Mouse (Mus musculus) liver, adult 2 months (tissue): ENCODE measurements around the gene Rtl1. TPM values are rescaled to one million over a fixed set of nuclear protein-coding genes. Genes with fewer than 3 reads are reported as not detected.

Experiments
- DNase-seq: peaks from one replicate; pipeline ENCODE4 v3.0.0-alpha.2; 2011; ENCODE audit warnings: low read depth, low spot score; ENCODE audit errors: extremely low read depth
- H3K27ac ChIP-seq: fragments of 200-500 bp; replicated peaks from 2 replicates; pipeline ENCODE4 v1.5.1; 2012; ENCODE audit warnings: low read depth, mild to moderate bottlenecking, control low read depth, inconsistent platforms, low read length; ENCODE audit not compliant: insufficient read depth
- H3K27me3 ChIP-seq: fragments of 200-500 bp; 2 replicates; pipeline ENCODE4 v1.6.1; 2012; ENCODE audit warnings: mild to moderate bottlenecking, moderate library complexity, low read length, inconsistent platforms; ENCODE audit not compliant: control insufficient read depth, insufficient read depth
- H3K36me3 ChIP-seq: fragments of 200-500 bp; 2 replicates; pipeline ENCODE4 v1.6.1; 2012; ENCODE audit warnings: low read length, inconsistent platforms; ENCODE audit not compliant: control insufficient read depth, insufficient read depth
- H3K4me1 ChIP-seq: fragments of 200-500 bp; 2 replicates; pipeline ENCODE4 v1.6.1; 2011; ENCODE audit warnings: low read length; ENCODE audit not compliant: control insufficient read depth, insufficient read depth
- H3K4me3 ChIP-seq: fragments of 200-500 bp; 2 replicates; pipeline ENCODE4 v1.5.1; 2011; ENCODE audit warnings: low read depth, mild to moderate bottlenecking, control low read depth, low read length, moderate library complexity; ENCODE audit not compliant: insufficient read depth
- H3K79me2 ChIP-seq: fragments of 200-500 bp; 2 replicates; pipeline ENCODE4 v1.6.1; 2012; ENCODE audit warnings: inconsistent platforms, mild to moderate bottlenecking, low read length, moderate library complexity; ENCODE audit not compliant: control insufficient read depth, insufficient read depth
- H3K9ac ChIP-seq: fragments of 200-500 bp; 2 replicates; pipeline ENCODE4 v1.6.1; 2012; ENCODE audit warnings: low read depth, mild to moderate bottlenecking, control low read depth, inconsistent platforms, low read length
- CTCF ChIP-seq: fragments of 200-500 bp; IDR thresholded peaks from 2 replicates; pipeline ENCODE4 v1.5.1; 2011; ENCODE audit warnings: low read depth, low read length, control low read depth
- POLR2A ChIP-seq: fragments of 200-500 bp; IDR thresholded peaks from 2 replicates; pipeline ENCODE4 v1.6.1; 2011; ENCODE audit warnings: low read length, control low read depth; ENCODE audit not compliant: insufficient read depth; ENCODE audit errors: extremely low read depth
- WGBS: fragments of 180-500 bp; shearing (Covaris S2); methylation state at CpG from one replicate; pipeline ENCODE4 v1.1.7; 2018; 5-methylcytosine and 5-hydroxymethylcytosine counted together
- polyA plus RNA-seq: library from polyadenylated mRNA; depleted of rRNA; stranded (reverse); fragments of >200 nt; gene quantifications from 2 replicates; pipeline ENCODE4 v1.2.3, GENCODE M21; 2012
- total RNA-seq: library from RNA; depleted of rRNA; stranded (reverse); fragments of >200 nt; gene quantifications from 2 replicates; pipeline ENCODE4 v1.2.3, GENCODE M21; 2014

The Rtl1 gene
- total and polyA plus RNA-seq, 2 experiments = not detected

- Histone ChIP-seq H3K27ac (no peak overlapping the region), H3K4me1 (no peaks in the 10 kb centered on the region), H3K4me3 (no peak overlapping the region), H3K9ac (no peak overlapping the region), H3K27me3 (no peaks in the 10 kb centered on the region), H3K36me3 (no peaks in the 10 kb centered on the region), H3K79me2 (no peaks in the 10 kb centered on the region)
- WGBS = 63% methylated on average over 3 of the region's 3 CpGs
- TF ChIP-seq POLR2A = no peak
- no peak for TF ChIP-seq CTCF
- DNase-seq = peak; percentile 6
Measured at GRCm38 (mm10) chr12:109596726-109597125, 3.4 kb downstream of the Rtl1 start.

GRCm38 (mm10) chr12:109596232-109596631, 3.9 kb downstream of the Rtl1 start:
- Histone ChIP-seq H3K27me3 (no peaks in the 10 kb centered on the region), H3K79me2 (no peaks in the 10 kb centered on the region), H3K4me3 (no peak overlapping the region), H3K36me3 (no peaks in the 10 kb centered on the region), H3K9ac (no peak overlapping the region), H3K27ac (no peak overlapping the region), H3K4me1 (no peaks in the 10 kb centered on the region)
- DNase-seq = no peak
- 8% methylated on average over 8 of the region's 8 CpGs for WGBS
- TF ChIP-seq POLR2A (no peak), CTCF (no peak)

GRCm38 (mm10) chr12:109595753-109596152, 4.4 kb downstream of the Rtl1 start:
- peak; percentile 71 for DNase-seq
- H3K9ac ChIP-seq = no peak overlapping the region
- no peaks in the 10 kb centered on the region for H3K79me2 ChIP-seq
- H3K4me3 ChIP-seq = no peak overlapping the region
- no peaks in the 10 kb centered on the region for H3K36me3 ChIP-seq
- H3K4me1 ChIP-seq = no peaks in the 10 kb centered on the region
- H3K27me3 ChIP-seq = no peaks in the 10 kb centered on the region
- no peak overlapping the region for H3K27ac ChIP-seq
- 15% methylated on average over 6 of the region's 6 CpGs for WGBS
- no peak for TF ChIP-seq POLR2A
- TF ChIP-seq CTCF = no peak

GRCm38 (mm10) chr12:109594961-109595360, 5.2 kb downstream of the Rtl1 start:
- no peak for TF ChIP-seq POLR2A
- TF ChIP-seq CTCF = no peak
- 95% methylated on average over 7 of the region's 7 CpGs for WGBS
- no peaks in the 10 kb centered on the region for H3K4me1 ChIP-seq
- H3K36me3 ChIP-seq = no peaks in the 10 kb centered on the region
- H3K27ac ChIP-seq = no peak overlapping the region
- H3K9ac ChIP-seq = no peak overlapping the region
- H3K4me3 ChIP-seq = no peak overlapping the region
- no peaks in the 10 kb centered on the region for H3K79me2 ChIP-seq
- no peaks in the 10 kb centered on the region for H3K27me3 ChIP-seq
- DNase-seq = no peak

GRCm38 (mm10) chr12:109582185-109582584, 17.9 kb downstream of the Rtl1 start:
- WGBS = 78% methylated on average over 5 of the region's 5 CpGs
- Histone ChIP-seq H3K4me3 (no peak overlapping the region), H3K36me3 (no peaks in the 10 kb centered on the region), H3K79me2 (no peaks in the 10 kb centered on the region), H3K27me3 (no peaks in the 10 kb centered on the region), H3K27ac (no peak overlapping the region), H3K9ac (no peak overlapping the region), H3K4me1 (no peaks in the 10 kb centered on the region)
- no peak for TF ChIP-seq CTCF
- TF ChIP-seq POLR2A = no peak
- no peak for DNase-seq

- TF ChIP-seq POLR2A (no peak), CTCF (no peak)
- no peak overlapping the region for H3K27ac ChIP-seq
- no peak for DNase-seq
- no peaks in the 10 kb centered on the region for H3K36me3 ChIP-seq
- no peaks in the 10 kb centered on the region for H3K27me3 ChIP-seq
- 82% methylated on average over 4 of the region's 4 CpGs for WGBS
- no peak overlapping the region for H3K4me3 ChIP-seq
- no peaks in the 10 kb centered on the region for H3K79me2 ChIP-seq
- no peaks in the 10 kb centered on the region for H3K4me1 ChIP-seq
- H3K9ac ChIP-seq = no peak overlapping the region
Measured at GRCm38 (mm10) chr12:109572259-109572658, 27.9 kb downstream of the Rtl1 start.
